Mouse (Mus musculus): ENCODE results near the gene Tlx2.

The Tlx2 gene

DNA sequence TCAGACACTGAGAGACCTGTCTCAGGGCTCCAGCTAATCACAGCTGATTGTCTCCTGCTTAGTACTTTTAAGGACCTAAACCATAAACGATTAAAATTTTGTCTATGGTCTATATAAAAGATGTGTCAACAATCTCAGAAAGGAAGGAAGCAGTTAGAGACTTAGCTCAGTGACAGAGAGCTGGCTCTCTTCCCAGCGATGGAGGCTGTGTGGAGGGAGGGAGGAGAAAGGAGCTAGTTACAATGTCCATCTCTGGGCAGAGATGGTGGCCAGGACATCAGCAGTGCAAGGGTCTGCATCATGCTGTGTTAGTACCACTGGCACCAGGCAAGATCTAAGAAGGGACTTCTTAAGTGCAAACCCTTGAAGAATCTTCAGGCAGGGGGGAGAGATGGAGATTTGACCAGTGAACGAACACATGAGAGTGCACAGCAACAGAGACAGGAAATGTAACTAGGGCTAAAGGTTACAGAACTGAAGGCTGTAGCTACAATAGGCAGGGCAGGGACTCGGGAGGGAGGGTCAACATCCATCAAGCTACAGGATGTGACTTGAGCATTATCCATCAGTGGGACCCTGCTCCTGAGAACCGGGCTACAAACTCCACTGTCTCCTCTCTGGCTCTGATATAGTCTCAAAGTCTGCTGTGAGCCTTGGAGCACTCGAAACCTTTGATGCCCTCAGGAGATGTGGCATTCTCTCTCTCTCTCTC lies 22.5 kb upstream of the Tlx2 start:
- in situ Hi-C loops (cut with MboI, MseI) = no loop called here

DNA sequence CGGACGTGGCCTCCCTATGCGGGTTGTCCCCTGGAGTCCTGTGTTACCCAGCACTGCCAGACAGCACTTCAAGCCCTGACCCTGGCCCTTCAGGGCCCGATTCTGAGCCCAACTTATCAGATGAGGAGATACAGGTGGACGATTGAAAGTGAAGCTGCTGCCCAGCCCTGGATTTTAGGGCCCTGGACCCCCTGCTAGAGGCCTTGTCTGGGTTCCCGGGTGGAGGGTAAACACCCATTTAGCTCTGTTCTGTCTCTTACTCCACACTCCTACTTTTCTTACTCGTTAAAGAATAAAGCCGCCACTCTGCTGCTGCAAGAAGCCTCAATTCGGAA lies 17.8 kb upstream of the Tlx2 start:
- in situ Hi-C loops (cut with MboI, MseI) = no loop called here

DNA sequence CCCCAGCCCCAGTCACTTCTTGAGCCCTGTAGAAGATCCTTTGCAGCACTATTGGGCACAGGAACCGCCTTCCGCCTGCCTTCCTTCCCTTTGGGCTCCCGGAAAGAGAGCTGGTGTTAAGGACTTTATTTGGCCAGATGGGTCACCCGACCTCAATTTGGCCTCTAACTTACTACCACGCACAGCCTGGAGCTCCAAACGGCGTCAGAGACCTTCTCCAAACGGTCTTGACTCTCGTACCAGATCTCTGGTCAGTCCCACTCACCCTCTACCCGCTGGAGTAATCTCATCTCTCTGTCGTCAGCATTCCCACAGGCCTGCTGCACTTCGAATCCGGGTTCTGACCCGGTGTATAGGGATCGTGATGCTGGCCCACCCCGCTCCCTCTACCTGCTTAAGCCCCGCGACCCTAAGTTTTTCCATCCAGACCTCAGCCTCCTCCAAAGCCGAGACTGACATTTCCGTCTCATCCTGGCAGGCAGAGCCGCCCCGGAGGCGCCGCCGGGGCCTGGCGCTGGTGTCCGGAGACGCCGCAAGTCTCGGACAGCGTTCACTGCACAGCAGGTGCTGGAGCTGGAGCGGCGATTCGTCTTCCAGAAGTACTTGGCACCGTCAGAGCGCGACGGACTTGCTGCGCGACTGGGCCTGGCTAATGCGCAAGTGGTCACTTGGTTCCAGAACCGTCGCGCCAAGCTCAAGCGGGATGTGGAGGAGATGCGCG lies 17.3 kb upstream of the Tlx2 start:
- in situ Hi-C loops (cut with MboI, MseI) = no loop called here

DNA sequence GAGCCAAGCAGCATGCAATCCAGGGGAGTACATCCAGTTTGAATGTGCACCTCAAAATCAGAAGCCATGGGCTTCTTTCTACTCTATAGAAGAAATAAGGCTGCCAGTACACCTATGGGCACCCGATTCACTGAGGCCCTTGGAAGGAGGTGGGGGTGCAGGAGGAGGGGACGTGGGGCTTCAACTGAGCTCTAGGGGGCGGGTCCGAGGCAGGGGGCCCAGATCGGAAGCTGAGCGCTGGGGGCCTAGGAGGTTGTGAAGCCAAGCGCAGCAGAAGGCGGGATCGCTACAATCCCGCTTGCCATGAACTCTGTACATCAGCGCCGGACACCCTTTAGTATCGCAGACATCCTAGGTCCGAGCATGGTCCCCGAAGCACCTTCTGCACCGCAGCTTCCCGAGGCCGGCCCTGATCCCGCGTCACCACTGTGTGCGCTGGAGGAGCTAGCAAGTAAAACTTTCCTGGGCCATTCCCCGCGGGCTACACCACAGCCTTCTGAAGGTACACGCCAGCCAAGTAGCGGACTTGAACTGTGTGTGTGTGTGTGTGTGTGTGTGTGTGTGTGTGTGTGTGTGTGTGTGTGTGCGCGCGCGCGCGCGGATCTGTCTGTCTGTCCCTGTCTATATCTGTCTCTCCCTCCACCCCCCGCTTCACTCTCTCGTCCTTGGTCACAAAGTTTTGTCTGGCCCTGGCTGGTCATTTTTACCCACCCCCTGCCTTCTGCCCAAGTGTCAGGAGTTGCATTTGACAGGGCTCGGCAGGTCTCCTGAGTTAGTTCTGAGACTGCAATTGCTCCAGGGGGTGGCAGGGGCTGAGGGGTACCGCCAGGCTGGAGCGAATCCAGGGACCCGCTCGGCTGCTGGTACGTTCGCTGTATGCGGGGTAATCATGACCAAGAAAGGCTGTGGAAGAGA lies 16.3 kb upstream of the Tlx2 start, which contains the start of gene Lbx2:
Gene Lbx2, plus strand, starts transcription at position 247 of the 915 bp plus-strand sequence.
- in situ Hi-C loops (cut with MboI, MseI) = no loop called here

DNA sequence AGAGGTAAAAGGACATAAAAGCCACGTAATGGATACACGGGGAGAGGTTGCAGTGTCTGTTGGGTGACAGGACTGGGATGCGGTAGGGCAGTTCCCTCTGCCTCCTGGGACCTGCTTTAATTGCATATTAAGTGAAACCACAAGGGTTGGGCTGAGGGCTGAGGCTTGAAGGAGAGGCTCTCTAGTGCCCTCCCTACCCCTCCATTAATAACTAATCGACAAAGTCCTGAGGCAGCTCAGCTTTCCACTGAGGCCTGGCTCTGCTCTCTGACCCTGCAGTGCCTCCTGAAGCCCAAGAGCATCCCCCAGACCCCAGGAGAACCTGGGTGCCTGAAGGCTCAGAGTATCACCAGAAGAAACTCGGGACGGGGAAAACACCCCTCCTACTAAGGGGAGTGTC lies 14.4 kb upstream of the Tlx2 start:
- in situ Hi-C loops (cut with MboI, MseI) = no loop called here

DNA sequence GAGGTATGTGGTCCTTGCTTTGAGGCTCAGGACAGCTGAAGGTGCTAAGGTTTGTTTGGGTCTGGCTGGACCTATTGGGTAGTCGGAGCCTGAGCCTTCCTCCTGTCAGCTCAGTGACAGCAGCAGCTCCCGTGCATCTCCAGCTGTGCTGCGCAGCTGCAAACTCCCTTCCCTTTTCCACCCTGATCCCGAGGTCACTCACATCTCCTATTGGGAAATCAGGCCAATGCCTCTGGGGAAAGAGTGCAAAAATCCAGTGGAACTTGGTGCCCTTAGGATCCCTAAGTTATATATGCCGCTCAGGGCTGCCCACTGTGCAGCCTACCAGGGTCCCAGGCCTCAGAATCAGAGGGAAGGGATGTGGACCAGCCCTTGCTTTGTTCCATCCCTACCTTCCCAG lies 13.4 kb upstream of the Tlx2 start:
- in situ Hi-C loops (cut with MboI, MseI) = no loop called here

DNA sequence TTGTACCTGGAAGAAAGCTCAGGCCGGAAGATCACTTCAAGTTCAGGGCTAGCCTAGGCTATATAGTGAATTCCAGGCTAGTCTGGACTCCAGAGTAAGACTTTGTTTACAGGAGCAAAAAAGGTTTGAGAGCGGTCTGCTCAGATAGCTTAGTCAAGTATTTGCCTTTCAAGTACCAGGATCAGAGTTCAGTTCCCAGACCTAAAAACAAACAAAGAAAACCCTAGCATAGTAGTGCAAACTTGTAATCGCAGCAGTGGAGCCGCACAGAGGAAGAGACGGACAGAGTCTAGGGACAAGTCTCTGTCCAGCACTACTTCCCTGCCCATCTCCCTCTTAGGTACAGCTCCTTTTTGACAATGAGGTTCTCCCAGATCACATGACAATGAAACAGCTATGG lies 10.1 kb upstream of the Tlx2 start:
- in situ Hi-C loops (cut with MboI, MseI) = no loop called here

DNA sequence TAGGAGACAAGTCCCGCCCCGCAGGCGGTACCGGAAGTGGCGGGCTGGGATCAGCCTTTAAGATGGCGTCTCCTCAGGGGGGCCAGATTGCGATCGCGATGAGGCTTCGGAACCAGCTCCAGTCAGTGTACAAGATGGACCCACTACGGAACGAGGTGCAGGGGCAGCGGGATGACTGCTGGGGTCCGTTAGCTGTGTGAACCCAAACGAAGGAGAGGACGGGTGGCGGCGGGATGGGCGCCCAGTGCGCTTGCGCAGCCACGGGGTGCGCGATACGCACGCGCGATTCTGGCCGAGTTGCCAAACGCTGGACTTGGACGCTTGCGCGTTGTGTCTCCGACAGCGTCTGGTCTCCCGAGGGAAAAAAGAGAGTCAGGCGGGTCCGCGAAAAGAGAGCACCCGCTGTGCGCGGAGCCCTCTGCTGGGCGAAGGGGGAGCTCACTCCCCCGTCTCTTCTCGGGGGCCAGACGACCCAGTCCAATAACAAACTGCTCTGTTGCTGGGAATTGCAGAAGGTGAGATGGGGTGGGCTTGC lies 8.3 kb upstream of the Tlx2 start:
- in situ Hi-C loops (cut with MboI, MseI) = no loop called here

DNA sequence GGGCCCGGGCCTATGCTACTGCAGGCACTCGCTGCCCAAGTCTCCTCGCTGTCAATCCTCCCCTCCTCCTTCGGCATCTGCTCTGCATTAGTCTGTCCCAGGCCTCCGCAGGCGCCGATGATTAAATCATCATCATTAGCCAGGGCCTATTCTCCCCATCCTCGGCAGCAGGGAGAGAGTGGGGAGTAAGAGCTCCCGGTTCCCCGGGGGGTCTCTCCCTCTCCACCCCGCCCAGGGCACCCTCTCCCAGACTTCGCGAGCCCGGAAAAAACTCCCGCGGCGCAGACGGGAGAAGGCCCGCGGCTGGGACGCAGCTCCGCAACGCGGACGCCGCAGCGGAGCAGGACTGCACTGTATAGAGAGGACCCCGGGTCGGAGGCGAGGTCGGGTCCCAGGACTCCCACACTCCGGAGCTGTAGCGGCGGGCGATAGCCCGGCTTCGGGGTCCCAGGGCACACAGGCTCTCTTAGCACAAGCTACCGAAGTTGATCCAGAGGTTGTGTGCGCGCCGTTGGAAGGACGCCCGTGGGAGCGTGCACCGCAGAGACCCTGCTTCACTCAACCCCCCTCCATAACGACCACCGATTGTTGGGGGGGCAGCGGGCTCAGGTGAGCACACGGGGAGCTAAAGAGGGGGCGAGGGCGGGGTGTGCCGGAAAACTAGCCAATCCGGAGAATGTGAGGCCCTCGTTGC lies 7.7 kb upstream of the Tlx2 start, which contains the start of gene Pcgf1:
Gene Pcgf1, plus strand, starts transcription at position 240 of the 694 bp plus-strand sequence.
- in situ Hi-C loops (cut with MboI, MseI) = no loop called here

DNA sequence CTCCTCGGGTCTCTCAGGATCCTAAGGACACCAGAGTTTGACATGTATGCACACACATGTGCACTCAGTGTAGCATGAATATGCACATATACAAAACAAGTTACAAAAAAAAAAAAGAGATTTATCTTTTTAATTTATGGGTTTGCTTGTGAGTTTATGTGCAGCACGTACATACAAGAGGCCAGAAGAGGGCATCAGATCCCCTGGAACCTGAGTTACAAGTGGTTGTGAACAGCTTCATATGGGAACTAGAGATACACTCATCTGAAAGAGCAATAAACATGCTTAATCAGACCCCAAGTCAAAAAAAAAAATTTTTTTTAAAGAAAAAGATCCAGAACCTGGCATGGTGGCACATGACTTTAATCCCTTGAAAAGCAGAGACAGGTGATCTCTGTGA lies 4.9 kb upstream of the Tlx2 start:
- in situ Hi-C loops (cut with MboI, MseI) = no loop called here

DNA sequence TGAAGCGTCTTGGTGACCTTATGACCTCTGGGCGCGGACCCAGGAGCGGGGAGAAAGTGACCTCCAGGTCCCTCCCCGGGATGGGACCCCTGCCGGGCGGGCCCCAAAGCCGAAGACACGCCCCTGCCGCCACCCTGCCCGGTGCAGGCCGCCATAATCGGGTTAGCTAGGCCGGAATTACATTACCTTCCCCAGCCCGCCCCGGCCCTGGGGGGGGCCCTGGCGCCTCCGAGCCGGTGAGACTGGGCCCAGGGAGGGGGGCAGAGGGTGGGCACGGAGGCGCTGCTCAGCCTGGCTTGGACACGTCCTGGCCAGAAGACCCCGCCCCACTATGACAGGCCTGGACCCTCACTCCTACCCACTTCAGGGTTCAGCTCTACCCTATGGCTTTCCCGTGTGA lies 1.1 kb upstream of the Tlx2 start:
- in situ Hi-C loops (cut with MboI, MseI) = no loop called here

DNA sequence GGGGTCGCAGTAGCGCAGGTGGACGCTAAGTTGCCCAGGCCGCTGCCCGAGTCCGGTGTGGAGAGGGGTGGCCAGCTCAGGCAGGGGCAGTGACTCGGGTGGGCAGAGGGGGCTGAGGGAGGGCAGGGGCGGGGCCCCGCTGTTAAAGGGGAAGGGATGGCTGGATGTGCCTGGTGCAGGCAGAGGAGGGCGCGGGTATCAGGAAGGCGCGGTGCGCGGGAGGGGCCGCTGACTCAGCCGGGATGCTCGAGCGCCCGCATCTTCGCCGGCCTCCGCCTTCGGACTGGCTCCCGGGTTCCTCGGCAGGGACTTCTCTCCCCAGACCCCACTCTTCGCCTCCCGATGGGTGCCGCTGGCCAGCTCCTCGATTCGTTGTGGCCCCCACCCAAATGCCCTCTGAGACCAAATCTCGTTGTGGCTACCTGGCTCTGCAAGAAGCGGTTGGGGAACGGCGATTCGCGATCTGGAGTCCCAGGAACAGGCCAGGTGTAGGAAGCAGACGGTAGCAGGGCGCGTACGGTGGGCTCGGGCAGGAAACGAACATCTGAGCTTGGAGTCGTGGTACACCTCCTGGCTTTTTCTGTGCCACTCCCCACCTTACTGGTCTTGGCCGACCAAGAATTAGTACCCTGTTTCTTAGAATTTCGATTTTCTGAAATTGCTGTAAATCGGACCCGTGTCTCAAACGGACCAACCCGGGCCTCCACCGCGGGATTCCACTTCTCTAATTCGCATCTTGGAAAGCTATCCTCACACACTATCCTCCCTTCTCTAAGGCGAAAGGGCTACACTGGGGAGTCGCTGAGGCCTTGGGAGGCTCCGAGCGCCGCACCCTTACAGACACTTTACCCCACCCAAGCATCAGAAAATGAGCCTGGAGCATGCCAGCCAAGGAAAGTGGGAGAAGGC lies 472 bp upstream of the Tlx2 start:
- in situ Hi-C loops (cut with MboI, MseI) = no loop called here

DNA sequence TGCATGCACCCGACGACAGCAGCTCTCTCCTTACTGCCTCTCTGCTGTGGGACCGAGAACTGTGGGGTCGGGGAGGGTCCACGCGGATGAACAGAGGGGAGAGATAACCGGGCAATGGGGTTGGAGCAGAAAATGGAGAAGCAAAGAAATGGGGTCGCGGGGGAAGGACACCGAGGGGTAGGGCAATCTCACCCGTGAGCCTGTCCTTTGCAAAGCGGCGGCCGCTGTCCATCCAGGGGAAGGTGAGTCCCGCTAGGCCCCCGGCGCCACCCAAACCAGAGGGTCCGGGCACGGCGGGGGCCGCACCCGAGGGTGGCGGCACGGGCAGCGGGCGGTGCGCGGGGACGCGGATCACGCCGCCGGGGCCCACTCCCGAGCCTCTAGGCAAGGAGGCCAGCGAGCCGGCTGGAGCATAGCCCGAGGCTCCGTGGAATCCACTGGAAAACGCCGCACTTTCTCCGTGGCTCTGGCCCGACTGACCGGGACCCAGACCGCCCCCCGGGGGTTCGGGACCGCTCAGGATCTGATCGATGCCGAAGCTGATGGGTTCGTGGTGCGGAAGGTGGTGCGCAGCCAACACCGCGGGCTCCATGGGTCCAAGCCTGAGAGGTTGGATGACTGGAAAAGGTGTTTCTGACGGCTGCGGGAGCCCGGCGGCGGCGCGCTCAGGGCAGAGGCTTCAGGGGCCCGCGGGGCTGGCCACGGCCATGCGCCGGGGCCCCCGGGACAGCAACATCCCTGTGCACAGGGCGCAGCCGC lies 426 bp downstream of the Tlx2 start:
- in situ Hi-C loops (cut with MboI, MseI) = no loop called here

DNA sequence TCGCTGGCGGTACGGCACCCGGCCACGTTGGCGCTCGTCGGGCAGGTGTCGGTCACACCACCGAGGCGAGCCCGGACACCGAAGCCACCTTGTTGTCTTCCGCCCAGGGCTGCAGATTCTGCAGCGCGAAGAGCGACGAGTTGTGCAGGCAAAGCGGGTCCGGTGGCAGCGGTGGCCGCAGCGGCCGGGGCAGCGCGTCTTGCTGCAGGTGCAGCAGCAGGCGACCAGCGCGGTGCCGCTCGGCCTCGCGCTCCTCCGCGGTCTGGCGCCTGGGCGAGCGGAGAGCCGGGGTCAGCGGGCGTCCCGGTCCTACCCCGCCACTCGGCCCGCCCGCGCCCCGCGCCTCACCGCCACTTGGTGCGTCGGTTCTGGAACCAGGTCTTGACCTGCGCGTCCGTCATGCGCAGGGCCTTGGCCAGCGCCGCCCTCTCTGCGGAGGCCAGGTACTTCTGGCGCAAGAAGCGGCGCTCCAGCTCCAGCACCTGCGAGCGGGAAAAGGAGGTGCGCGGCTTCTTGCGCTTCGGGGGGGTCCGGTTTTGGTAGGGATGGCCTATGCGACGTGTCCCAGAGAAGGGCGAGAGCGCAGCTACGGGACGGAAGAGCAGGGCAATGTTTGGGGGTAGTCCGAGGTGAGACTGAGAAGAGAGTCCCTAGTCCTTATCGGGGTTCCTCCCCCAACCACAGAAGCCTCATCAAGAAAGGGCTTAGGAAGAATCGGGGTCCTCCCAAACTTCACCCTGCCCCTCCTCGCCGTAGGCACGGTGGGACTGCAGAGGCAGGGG lies 1.2 kb downstream of the Tlx2 start:
- in situ Hi-C loops (cut with MboI, MseI) = no loop called here

DNA sequence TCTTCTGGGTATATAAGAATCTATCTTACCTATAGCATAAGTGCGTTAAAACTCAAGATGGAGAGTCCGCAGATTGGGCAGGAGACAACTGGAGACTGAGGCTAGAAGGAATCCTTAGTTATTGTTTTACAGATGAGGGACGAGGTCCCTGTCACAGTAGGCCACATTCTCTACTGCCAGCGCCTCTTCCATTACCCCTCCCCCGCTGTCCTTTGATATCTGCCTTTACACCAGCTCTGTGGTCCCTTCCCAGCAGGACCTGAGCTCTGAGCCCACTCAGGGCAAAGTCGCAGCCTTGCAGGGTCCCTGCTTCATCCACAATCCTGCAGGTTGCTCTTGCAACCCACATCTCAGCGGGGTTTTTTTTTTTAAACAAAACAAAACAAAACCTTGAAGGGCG lies 1.9 kb downstream of the Tlx2 start:
- in situ Hi-C loops (cut with MboI, MseI) = no loop called here

DNA sequence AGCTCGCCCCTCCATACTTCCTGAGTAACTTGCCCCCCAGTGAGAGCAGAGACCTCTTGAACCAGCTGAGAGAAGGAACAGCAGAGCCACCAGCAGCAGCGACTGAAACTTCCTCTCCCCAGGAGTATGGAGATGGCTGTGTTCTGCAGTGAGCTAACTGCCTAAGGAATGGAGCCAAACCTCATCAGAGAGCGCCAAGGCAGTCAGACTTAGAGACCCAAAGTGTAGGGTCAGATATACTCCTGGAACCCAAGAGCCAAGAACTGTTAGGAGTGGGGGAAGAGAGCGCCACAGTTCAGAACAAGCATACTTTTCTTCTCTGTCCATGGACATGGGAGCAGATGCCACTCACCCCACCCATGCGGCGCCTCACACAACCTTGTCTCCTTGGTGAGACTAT lies 3.7 kb downstream of the Tlx2 start:
- in situ Hi-C loops (cut with MboI, MseI) = no loop called here

DNA sequence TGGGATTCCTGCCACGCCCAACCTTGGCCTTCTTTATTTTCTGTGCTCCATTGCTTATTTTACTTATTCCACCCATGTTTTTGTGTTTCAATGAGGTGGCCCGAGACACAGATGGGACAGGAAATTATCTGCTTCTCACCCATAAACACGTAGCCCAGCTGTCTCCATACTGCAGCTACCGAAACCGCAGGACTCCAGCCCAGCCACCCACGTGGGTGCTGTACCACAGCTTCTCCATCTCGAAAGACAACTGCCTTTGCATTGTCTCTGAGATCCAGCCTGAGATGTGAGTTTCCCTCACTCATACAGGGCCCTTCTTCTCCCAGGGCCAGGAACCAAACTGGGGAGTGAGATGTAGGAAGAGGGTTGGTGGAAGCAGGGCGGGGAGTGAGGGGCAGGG lies 4.1 kb downstream of the Tlx2 start:
- in situ Hi-C loops (cut with MboI, MseI) = no loop called here

DNA sequence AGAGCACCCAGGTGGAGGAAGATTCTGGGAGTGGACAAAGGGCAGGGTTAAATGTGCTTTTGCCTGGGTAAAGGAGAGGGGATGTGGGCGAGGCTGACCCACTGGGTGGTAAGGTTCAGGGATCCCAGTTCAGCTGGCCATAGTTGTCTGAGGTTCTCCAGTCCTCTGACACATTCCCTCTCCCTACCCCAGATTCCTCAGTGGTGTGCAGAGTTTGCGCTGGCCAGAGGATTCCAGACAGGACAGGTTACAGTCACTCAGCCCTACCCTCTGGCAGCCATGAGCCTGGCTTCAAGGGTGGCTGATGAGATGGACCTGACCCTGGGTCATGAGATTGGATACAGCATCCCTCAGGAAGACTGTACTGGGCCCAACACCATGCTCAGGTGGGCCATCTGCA lies 11.4 kb downstream of the Tlx2 start:
- in situ Hi-C loops (cut with MboI, MseI) = no loop called here

DNA sequence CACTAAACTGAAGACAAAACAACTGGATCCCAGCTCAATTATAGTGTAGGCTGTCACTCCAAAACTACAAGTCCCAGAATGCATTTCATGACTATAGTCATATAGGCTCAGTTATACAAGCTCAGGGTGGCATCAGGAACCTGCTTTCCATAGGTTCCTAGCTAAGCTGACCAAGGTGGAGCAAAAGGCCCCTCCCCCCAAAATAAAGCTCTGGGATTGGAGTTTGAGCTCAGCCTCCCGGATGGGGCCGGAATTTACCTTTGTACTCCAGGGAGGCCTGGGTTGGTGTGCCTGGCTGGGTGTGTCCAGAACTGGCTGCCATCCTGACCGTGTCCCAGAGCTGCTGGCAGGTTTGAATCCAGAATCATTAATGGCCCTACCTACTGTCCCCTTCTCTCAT lies 12.3 kb downstream of the Tlx2 start, which contains the start of gene Dqx1:
Gene Dqx1, plus strand, starts transcription at position 55 of the 400 bp plus-strand sequence.
- in situ Hi-C loops (cut with MboI, MseI) = no loop called here

Data from T-helper 1 cell (primary cell).